Mouse (Mus musculus) kidney, embryonic 14.5 days (tissue): Measurements from ENCODE around the gene Tas1r2. TPM values are rescaled to one million over a fixed set of nuclear protein-coding genes. Genes with fewer than 3 reads are reported as not detected.
A peak's percentile ranks its signal among the peaks of the same experiment; 100 is the strongest.

Source experiments
- ATAC-seq: fragments of 200-750 bp; cut with Nextera tagmentation; 2 replicates; pipeline ENCODE4 v1.8.0; 2017; ENCODE audit warnings: moderate number of reproducible peaks, mild to moderate bottlenecking, moderate TSS enrichment, moderate library complexity; ENCODE audit not compliant: low FRiP score, low TSS enrichment
- H3K27ac ChIP-seq: fragments of 300-500 bp; sonication (generic); 2 replicates; pipeline ENCODE4 v1.5.1; 2014; ENCODE audit warnings: low read depth, mild to moderate bottlenecking, low read length, moderate library complexity, mixed read lengths
- H3K27me3 ChIP-seq: fragments of 300-500 bp; sonication (generic); 2 replicates; pipeline ENCODE4 v1.6.1; 2014; ENCODE audit warnings: mild to moderate bottlenecking, low read length; ENCODE audit not compliant: control insufficient read depth, insufficient read depth
- H3K36me3 ChIP-seq: fragments of 300-500 bp; sonication (generic); 2 replicates; pipeline ENCODE4 v1.6.1; 2014; ENCODE audit warnings: low read length, mixed read lengths; ENCODE audit not compliant: control insufficient read depth, insufficient read depth
- H3K4me1 ChIP-seq: fragments of 300-500 bp; sonication (generic); 2 replicates; pipeline ENCODE4 v1.6.1; 2014; ENCODE audit warnings: low read length, mixed read lengths; ENCODE audit not compliant: control insufficient read depth, insufficient read depth
- H3K4me2 ChIP-seq: fragments of 300-500 bp; sonication (generic); replicated peaks from 2 replicates; pipeline ENCODE4 v1.6.1; 2014; ENCODE audit warnings: low read depth, mild to moderate bottlenecking, low read length
- H3K4me3 ChIP-seq: fragments of 300-500 bp; sonication (generic); 2 replicates; pipeline ENCODE4 v1.5.1; 2014; ENCODE audit warnings: mild to moderate bottlenecking, low read length
- H3K9ac ChIP-seq: fragments of 300-500 bp; sonication (generic); 2 replicates; pipeline ENCODE4 v1.6.1; 2014; ENCODE audit warnings: low read depth, mild to moderate bottlenecking, low read length, moderate library complexity
- H3K9me3 ChIP-seq: fragments of 300-500 bp; sonication (generic); 2 replicates; pipeline ENCODE4 v1.6.1; 2016; ENCODE audit warnings: low read length; ENCODE audit not compliant: control insufficient read depth
- WGBS: fragments of 180-500 bp; shearing (Covaris S2); extraction: QIAGEN DNeasy Blood & Tissue Kit; methylation state at CpG from one replicate; pipeline ENCODE4 v1.1.7; 2014; 5-methylcytosine and 5-hydroxymethylcytosine counted together
- polyA plus RNA-seq: library from polyadenylated mRNA; unstranded; fragments of >200 nt; fragmentation: Nextera tagmentation; extraction: Ambion mirVana; gene quantifications from 2 replicates; pipeline ENCODE4 v1.2.1, GENCODE M21; 2014

Gene Tas1r2
- polyA plus RNA-seq, 1 experiment from 2014 or later: not detected

DNA sequence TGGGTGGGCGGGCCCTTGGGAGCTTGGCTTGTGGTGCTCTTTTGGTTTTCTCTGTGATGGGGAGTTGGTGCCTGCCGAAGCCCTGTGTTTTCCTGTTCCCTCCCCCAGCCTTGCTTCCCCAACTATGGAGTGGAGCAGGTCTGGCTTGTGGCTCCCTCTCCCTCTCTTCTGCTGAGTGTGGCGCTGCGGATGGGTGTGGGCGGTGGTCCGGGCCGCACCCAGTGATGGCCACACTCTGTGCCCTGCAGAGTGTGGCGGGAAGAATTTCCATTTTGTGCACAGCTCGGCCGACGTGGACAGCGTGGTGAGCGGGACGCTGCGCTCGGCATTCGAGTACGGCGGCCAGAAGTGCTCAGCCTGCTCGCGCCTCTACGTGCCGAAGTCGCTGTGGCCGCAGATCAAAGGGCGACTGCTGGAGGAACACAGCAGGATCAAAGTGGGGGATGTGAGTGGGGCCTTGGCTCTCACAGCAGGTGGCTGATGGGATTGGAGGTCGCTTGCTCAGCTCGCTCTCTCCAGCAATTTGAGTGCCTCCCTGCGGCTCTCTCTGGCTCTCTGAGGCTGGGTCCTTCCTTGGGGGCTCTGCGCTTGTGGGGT lies 11.4 kb upstream of the Tas1r2 start:
- Histone ChIP-seq H3K27me3 (peaks cover 24% of the 10 kb centered on the region), H3K9ac (no peak overlapping the region), H3K9me3 (peaks cover 4% of the 10 kb centered on the region; the same call in 1 of the 2 replicates), H3K27ac (no peak overlapping the region), H3K4me3 (peak overlapping the region; percentile 27), H3K36me3 (peaks cover 11% of the 10 kb centered on the region; the same call in 1 of the 2 replicates), H3K4me2 (peak overlapping the region; percentile 38), H3K4me1 (peaks cover 44% of the 10 kb centered on the region)
- 3% methylated on average over 29 of the region's 30 CpGs for WGBS
- ATAC-seq: peak; percentile 20

DNA sequence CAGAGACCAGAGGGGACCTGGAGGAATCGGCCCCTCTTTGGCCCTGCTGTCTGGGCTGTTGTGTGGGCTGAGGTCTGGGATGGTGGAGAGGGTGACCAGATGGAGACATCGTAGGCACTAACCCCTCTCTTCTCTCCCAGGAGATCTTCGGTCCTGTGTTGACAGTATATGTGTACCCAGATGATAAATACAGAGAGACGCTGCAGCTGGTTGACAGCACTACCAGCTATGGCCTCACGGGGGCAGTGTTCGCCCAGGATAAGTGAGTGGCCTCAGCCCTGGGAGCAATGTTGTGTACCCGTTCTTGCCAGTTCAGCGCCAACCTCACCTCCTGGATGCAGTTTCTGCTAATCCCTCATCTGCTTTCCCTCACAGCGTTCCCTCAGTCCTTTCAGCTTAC lies 9.4 kb upstream of the Tas1r2 start:
- Histone ChIP-seq H3K9ac (no peak overlapping the region), H3K4me1 (peaks cover 36% of the 10 kb centered on the region), H3K4me3 (no peak overlapping the region), H3K4me2 (no peak overlapping the region), H3K9me3 (peaks cover 5% of the 10 kb centered on the region; the same call in 1 of the 2 replicates), H3K27ac (no peak overlapping the region), H3K27me3 (peaks cover 21% of the 10 kb centered on the region), H3K36me3 (peaks cover 20% of the 10 kb centered on the region; the same call in 1 of the 2 replicates)
- WGBS: 18% methylated on average over 9 of the region's 9 CpGs
- ATAC-seq: no peak

DNA sequence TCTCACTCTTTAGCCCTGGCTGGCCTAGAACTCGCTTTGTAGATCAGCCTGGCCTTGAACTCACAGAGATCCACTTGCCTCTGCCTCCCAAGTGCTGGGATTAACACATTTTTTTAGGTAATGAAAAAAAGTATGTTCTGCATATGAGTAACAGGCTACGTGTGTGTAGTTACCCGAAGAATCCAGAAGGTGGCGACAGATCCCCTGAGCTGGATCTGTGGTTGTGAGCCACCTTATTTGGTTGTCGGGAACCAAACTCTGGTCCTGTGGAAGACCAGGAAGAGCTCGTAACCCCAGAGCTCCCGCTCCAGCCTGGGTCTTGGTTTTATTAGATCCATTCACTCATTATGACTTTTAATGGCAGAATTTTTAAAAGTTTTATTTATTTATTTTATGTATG lies 6.4 kb upstream of the Tas1r2 start:
- Histone ChIP-seq H3K4me1 (peaks cover 12% of the 10 kb centered on the region), H3K27me3 (peaks cover 17% of the 10 kb centered on the region), H3K27ac (no peak overlapping the region), H3K4me3 (no peak overlapping the region), H3K9ac (no peak overlapping the region), H3K4me2 (no peak overlapping the region), H3K9me3 (peaks cover 5% of the 10 kb centered on the region; the same call in 1 of the 2 replicates), H3K36me3 (peaks cover 20% of the 10 kb centered on the region; the same call in 1 of the 2 replicates)
- 87% methylated on average over 7 of the region's 7 CpGs for WGBS
- no peak for ATAC-seq

DNA sequence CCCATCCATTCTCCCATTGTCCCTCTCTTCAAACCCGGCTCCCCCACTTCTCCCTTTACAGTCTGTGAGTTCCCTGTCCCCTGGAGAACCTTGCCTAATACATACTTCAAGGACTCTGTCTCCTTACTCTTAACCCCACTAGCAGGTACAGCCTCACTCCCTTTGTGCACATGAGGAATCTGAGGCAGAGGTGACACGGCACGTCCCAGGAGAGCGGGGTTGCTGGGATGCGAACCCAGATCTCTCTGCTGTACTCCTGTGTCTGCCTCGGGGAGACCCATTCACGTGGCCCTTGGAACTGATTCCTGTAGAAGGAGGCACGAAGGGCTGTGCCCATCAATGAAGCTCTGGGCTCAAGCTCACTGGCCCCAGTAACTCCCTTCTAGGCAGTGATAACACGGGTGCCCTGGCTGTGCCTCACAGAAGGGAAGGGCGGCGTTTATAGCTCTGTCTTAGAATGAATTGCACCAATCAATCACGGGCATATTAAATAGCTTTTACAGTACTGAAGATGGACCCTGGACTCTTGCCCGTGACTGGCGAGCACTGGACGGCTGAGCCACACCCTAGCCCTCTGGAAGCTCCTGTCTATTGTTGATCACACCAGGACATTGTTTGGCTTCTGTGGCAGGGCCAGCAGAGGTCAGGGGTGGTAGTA lies 3.1 kb upstream of the Tas1r2 start:
- Histone ChIP-seq H3K27ac (no peak overlapping the region), H3K27me3 (no peaks in the 10 kb centered on the region), H3K9ac (no peak overlapping the region), H3K9me3 (peaks cover 5% of the 10 kb centered on the region; the same call in 1 of the 2 replicates), H3K4me1 (0 out of 2 replicates have a peak, but pooled peaks cover 3% of the 10 kb centered on the region), H3K4me3 (no peak overlapping the region), H3K36me3 (peaks cover 12% of the 10 kb centered on the region; the same call in 1 of the 2 replicates), H3K4me2 (no peak overlapping the region)
- no peak for ATAC-seq
- 68% methylated on average over 15 of the region's 15 CpGs for WGBS

DNA sequence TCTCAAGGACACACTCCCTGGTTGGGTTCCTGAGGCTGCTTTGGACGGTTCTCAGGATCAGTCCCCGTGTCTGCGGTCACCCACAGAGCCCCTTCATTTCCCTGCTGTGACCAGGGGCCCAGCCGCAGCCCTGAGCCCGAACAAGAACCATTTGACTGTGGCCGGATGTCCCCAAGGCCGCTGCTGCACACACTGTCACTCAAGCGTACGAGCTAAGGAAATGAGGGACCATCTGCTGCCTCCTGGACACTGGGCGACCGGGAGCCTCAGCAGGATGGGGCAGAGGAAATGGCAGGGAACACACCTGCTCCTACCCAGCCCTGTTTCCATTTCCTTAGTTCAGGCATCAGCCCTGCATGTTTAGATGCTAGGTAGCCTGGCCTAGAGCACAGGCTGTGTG lies 2.4 kb upstream of the Tas1r2 start:
- Histone ChIP-seq H3K27ac (no peak overlapping the region), H3K27me3 (no peaks in the 10 kb centered on the region), H3K9me3 (peaks cover 5% of the 10 kb centered on the region; the same call in 1 of the 2 replicates), H3K4me2 (no peak overlapping the region), H3K9ac (no peak overlapping the region), H3K4me1 (0 out of 2 replicates have a peak, but pooled peaks cover 3% of the 10 kb centered on the region), H3K36me3 (peaks cover 12% of the 10 kb centered on the region; the same call in 1 of the 2 replicates), H3K4me3 (no peak overlapping the region)
- 44% methylated on average over 11 of the region's 11 CpGs for WGBS
- no peak for ATAC-seq

DNA sequence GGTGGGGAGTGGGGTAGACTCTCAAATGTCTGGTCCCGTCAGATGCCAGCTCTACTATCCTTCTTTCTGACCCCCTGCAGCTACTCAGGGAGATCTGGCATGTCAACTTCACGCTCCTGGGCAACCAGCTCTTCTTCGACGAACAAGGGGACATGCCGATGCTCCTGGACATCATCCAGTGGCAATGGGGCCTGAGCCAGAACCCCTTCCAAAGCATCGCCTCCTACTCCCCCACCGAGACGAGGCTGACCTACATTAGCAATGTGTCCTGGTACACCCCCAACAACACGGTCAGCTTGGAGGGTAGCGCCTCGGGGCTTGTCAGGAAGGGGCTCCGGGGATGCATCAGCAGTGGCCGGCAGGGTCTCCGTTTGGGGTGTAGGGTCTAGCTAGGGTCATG lies 8.6 kb downstream of the Tas1r2 start:
- no peak overlapping the region for H3K4me3 ChIP-seq
- no peak overlapping the region for H3K9ac ChIP-seq
- no peak overlapping the region for H3K4me2 ChIP-seq
- H3K9me3 ChIP-seq: 0 out of 2 replicates have a peak, but pooled peaks cover 5% of the 10 kb centered on the region
- ATAC-seq: no peak
- no peaks in the 10 kb centered on the region for H3K36me3 ChIP-seq
- no peaks in the 10 kb centered on the region for H3K4me1 ChIP-seq
- peaks cover 5% of the 10 kb centered on the region; the same call in 1 of the 2 replicates for H3K27me3 ChIP-seq
- H3K27ac ChIP-seq: no peak overlapping the region
- WGBS: 91% methylated on average over 14 of the region's 14 CpGs

DNA sequence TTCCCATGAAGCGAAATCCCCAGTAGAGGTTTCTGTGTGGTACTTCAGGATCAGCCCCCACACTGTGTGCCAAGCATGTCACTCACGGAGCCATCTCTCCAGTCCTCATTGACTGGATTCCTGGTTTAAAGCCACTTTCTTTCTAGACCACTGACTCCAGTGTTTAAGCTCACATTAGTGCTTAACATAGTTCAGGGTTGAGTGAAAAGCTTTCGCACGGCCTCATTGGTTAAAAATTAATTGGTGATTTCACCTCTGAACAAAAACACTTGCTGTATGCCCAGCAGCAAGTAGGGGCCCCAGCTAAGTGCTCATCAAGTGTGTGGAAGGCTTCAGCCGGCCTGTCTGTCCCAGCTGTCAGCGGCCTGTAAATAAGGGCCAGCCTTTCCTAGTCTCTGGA lies 14.3 kb downstream of the Tas1r2 start:
- ATAC-seq: peak; percentile 43; the same call in 1 of the 2 replicates
- H3K4me2 ChIP-seq: no peak overlapping the region

DNA sequence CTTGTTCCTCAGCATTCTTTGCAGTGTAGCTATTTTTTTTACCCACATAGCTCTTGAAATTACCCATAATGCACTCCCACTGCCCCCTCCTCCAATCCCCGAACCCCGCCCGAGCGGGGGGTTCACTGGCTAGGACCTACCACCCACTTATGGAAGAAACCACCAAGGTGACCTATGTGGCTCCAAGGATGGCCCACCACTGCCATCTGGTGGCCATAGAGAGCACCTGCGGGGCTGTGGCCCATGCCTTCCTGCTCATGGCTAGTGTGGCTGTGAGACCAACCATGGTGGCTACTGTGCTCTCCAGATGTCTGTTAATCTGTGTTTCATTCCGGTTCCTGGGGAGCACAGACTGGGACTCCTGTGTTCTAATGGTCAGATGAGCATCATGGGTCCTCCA lies 16.5 kb downstream of the Tas1r2 start:
- Histone ChIP-seq H3K36me3 (no peaks in the 10 kb centered on the region), H3K4me2 (no peak overlapping the region), H3K9ac (no peak overlapping the region), H3K4me1 (no peaks in the 10 kb centered on the region), H3K27me3 (peaks cover 3% of the 10 kb centered on the region; the same call in 1 of the 2 replicates), H3K27ac (no peak overlapping the region), H3K9me3 (no peaks in the 10 kb centered on the region), H3K4me3 (no peak overlapping the region)
- WGBS: 27% methylated on average over 6 of the region's 6 CpGs
- ATAC-seq: peak; percentile 74; the same call in 1 of the 2 replicates

More for the DNA sequence above, 14.3 kb downstream of the Tas1r2 start:
- no peaks in the 10 kb centered on the region for H3K9me3 ChIP-seq
- H3K36me3 ChIP-seq: no peaks in the 10 kb centered on the region
- no peak overlapping the region for H3K4me3 ChIP-seq
- peaks cover 7% of the 10 kb centered on the region; the same call in 1 of the 2 replicates for H3K27me3 ChIP-seq
- no peak overlapping the region for H3K9ac ChIP-seq
- 53% methylated on average over 6 of the region's 6 CpGs for WGBS
- no peaks in the 10 kb centered on the region for H3K4me1 ChIP-seq
- no peak overlapping the region for H3K27ac ChIP-seq

DNA sequence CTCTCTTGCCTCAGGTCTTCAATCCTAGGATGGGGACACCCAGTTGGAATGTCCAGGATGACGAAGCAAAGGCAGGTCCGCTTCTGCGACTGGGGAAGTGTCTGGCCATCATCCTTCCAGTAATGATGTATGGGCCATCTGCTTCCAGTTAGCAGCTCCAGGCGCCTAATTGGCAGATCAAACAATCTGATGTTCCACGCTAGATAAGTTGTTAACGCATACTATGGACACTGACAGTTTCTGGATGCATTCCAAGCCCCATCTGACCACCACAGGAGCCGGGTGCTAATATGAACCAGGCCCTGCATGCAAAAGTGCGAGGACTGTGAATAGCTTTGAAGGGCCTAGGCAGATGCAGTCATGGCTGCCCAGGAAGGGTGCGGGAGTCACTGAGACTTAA lies 22.4 kb downstream of the Tas1r2 start:
- Histone ChIP-seq H3K4me3 (no peak overlapping the region), H3K27ac (no peak overlapping the region), H3K36me3 (no peaks in the 10 kb centered on the region), H3K9me3 (peaks cover 7% of the 10 kb centered on the region; the same call in 1 of the 2 replicates), H3K4me1 (no peaks in the 10 kb centered on the region), H3K4me2 (no peak overlapping the region), H3K27me3 (peaks cover 3% of the 10 kb centered on the region; the same call in 1 of the 2 replicates), H3K9ac (no peak overlapping the region)
- ATAC-seq: no peak
- WGBS: 70% methylated on average over 9 of the region's 9 CpGs
